Mouse (Mus musculus): ENCODE measurements around the gene Hnrnpdl. TPM values are rescaled to one million over a fixed set of nuclear protein-coding genes. Genes with fewer than 3 reads are reported as not detected.

Gene Hnrnpdl
- polyA plus RNA-seq, 1 experiment, result 60.0 TPM

DNA sequence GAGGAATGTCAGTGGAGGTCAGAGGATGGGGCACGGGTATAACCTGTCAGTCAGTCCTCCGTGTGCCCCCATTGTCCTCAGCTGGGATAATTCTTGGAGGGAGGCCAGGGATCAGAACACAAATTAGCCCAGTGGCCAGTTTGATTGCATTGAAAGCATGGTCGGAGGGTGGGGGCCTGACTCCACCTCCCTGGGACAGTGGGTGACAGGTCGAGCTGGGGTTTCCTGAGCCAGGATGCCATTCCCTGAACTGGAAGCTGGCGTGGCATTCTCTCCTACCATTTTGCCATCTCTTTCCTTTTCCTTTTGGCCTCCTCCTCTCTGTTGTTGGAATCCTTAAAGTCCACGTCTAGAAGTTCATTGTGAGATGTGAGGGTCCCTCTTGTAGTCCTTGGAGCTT is 33.6 kb downstream of the Hnrnpdl start:
- no peak for DNase-seq (ENCODE audit: low read depth)

DNA sequence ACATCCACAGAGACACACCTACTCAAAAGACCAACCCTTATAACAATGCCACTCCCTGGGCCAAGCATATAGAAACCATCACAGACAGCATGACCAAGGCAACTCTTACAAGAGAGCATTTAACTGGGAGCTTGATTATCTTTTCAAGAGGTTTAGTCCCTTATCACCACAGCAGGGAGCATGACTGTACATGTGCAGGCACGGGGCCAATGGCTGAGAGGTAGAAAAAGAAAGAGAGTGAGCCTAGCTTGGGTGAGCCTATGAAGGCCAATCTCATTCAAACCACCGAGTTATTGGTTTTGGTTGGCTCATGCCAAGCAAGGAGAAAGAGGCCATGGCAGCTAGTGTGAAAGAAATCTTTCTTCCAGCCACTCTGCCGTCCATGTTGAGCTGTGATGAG is 34.0 kb downstream of the Hnrnpdl start:
- DNase-seq (ENCODE audit: low read depth), result no peak

- no peak for DNase-seq (ENCODE audit: low read depth)
Observed at GRCm38 (mm10) chr5:100003895-100004294, 35.6 kb downstream of the Hnrnpdl start.

DNA sequence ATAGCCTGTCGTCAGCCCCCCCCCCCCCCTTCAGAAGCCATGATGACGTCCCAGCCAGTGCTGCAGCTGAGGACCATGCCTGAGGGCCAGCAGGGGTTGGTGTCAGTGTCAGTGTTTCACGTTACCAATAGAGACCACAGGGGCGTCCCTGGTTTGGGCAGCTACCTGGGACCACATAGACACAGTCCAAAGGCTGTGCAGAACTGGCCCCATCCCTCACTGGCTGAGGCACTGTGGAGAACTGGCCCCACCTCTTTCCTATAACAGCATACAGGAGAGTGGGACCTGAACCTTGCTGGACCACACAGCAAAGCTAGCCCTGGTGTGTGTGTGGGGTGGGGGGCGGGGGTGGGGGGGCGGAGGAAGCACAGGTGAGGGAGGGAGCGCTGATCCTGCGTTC is 39.0 kb downstream of the Hnrnpdl start:
- no peak for DNase-seq (ENCODE audit: low read depth)

DNA sequence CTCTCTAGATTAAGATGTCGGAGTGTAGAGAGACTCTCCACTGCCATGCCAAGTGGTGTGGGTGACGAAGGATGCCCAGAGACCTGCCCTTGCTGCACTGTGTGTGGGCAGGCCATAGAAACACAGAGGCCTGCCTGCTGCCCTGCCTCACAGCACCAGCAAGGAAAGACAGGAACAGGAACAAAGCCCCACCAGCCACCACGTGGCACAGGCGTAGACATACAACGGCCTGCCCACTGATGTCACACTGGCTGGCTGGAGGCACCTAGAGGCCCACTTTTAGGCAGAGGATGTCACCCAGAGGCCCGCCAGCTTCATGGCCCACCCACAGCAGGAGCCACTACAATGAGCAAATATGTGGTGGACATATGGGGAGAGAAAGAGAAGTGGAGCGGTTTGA is 39.4 kb downstream of the Hnrnpdl start:
- no peak for DNase-seq (ENCODE audit: low read depth)

GRCm38 (mm10) chr5:99994680-99995079 is 44.8 kb downstream of the Hnrnpdl start:
- no peak for DNase-seq (ENCODE audit: low read depth)

DNA sequence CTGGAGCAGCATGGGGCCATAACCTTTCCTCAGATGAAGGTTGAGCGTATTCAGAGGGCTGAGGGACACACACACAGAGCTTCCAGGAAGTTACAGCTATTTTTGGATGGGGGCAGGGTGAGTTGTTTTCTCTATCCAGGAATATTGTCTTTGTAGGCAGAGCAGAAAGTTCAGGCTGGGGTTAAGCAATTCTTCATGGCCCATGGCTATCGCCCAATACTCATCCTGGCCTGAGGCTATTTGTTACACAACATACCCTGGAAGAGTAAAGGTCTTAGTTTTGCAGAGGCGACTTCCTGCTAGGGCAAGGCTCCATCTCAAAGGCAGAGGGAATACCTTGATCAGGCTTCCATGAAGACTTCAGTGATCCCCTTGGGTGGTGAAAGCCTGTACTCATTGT is 45.3 kb downstream of the Hnrnpdl start:
- no peak for DNase-seq (ENCODE audit: low read depth)

Other genes starting within 250 kb of the Hnrnpdl start
- 0.51 and 0.53 TPM in 2 replicates for gene Vamp9, start 133.4 kb downstream of the Hnrnpdl start, polyA plus RNA-seq (2012; rRNA removed)
- gene Hnrnpd, start 60.7 kb downstream of the Hnrnpdl start, polyA plus RNA-seq (2012; rRNA removed), result 10.5 and 30.3 TPM in 2 replicates
- gene 4930524J08Rik, start 60.6 kb downstream of the Hnrnpdl start, polyA plus RNA-seq (2012; rRNA removed), result 6.3 and 8.2 TPM in 2 replicates
- gene Enoph1, start 321 bp upstream of the Hnrnpdl start, polyA plus RNA-seq (2012; rRNA removed), result 35.1 and 43.3 TPM in 2 replicates
- 103 and 164 TPM in 2 replicates for gene Tmem150c, start 120.1 kb upstream of the Hnrnpdl start, polyA plus RNA-seq (2012; rRNA removed)